Mouse (Mus musculus) G1E (cell line): ENCODE data around the gene Gm17334. TPM values are rescaled to one million over a fixed set of nuclear protein-coding genes. Genes with fewer than 3 reads are reported as not detected.

Source experiments
- ATAC-seq: 2 replicates; pipeline ENCODE4 v1.8.0; 2016; ENCODE audit warnings: mild to moderate bottlenecking; ENCODE audit not compliant: insufficient number of reproducible peaks, poor library complexity, low FRiP score, severe bottlenecking; ENCODE audit errors: extremely low read depth
- DNase-seq: peaks from one replicate; pipeline ENCODE4 v3.0.0; 2012; ENCODE audit warnings: low spot score
- H3K27me3 ChIP-seq: 2 replicates; pipeline ENCODE4 v1.6.1; 2012; ENCODE audit warnings: mild to moderate bottlenecking, low read length, inconsistent platforms; ENCODE audit not compliant: insufficient read depth
- H3K36me3 ChIP-seq: replicated peaks from 2 replicates; pipeline ENCODE3; 2012; ENCODE audit warnings: mild to moderate bottlenecking, inconsistent platforms
- H3K4me1 ChIP-seq: 2 replicates; pipeline ENCODE4 v1.6.1; 2012; ENCODE audit warnings: low read depth, low read length, inconsistent platforms, mixed read lengths; ENCODE audit not compliant: insufficient read depth
- H3K4me3 ChIP-seq: 2 replicates; pipeline ENCODE4 v1.5.1; 2012; ENCODE audit warnings: low read depth, mild to moderate bottlenecking, inconsistent platforms, low read length, moderate library complexity, mixed read lengths
- H3K9me3 ChIP-seq: replicated peaks from 2 replicates; pipeline ENCODE4 v1.6.1; 2012; ENCODE audit warnings: inconsistent platforms
- CTCF ChIP-seq: IDR thresholded peaks from 2 replicates; pipeline ENCODE4 v1.5.1; 2012; ENCODE audit warnings: low read depth, low read length, inconsistent platforms, mixed read lengths
- GATA1 ChIP-seq: IDR thresholded peaks from 2 replicates; pipeline ENCODE4 v1.6.1; 2012; ENCODE audit warnings: borderline replicate concordance, low read length, inconsistent platforms, mixed read lengths
- GATA2 ChIP-seq: IDR thresholded peaks from 2 replicates; pipeline ENCODE4 v1.6.1; 2012; ENCODE audit warnings: low read depth, low read length, inconsistent platforms, borderline replicate concordance
- POLR2AphosphoS5 ChIP-seq: IDR thresholded peaks from 2 replicates; pipeline ENCODE4 v1.6.1; 2012; ENCODE audit warnings: low read depth, low read length, inconsistent platforms; ENCODE audit not compliant: insufficient replicate concordance
- TAL1 ChIP-seq: conservative IDR thresholded peaks from 2 replicates; pipeline ENCODE4 v1.6.1; 2012; ENCODE audit warnings: low read depth, low read length, inconsistent platforms, mixed read lengths
- polyA plus RNA-seq: library from polyadenylated mRNA; stranded (reverse); fragments of >175 nt; gene quantifications from 2 replicates; pipeline ENCODE4 v1.2.3, GENCODE M21; 2012
- total RNA-seq, 2 experiments: library from RNA; stranded (forward) in 1 of 2; stranded (reverse) in 1 of 2; fragments of 200-1000 nt in 1 of 2; fragments of >200 nt in 1 of 2; fragmentation: Nextera tagmentation in 1 of 2; gene quantifications; 2 replicates each; pipeline ENCODE4 v1.2.3; 2014 to 2017

Gene Gm17334
- total RNA-seq (2014; fragmentation: Nextera tagmentation) = not detected in 2 replicates
- not detected in 2 replicates for total RNA-seq (2017)
- polyA plus RNA-seq = not detected in 2 replicates

- TF ChIP-seq GATA1 (no peak), GATA2 (no peak), CTCF (no peak), TAL1 (no peak), POLR2AphosphoS5 (no peak)
- DNase-seq = no peak
- peaks cover 63% of the 10 kb centered on the region for H3K27me3 ChIP-seq
- H3K9me3 ChIP-seq = no peaks in the 10 kb centered on the region
- peaks cover 25% of the 10 kb centered on the region for H3K4me1 ChIP-seq
- peaks cover 16% of the 10 kb centered on the region for H3K36me3 ChIP-seq
- H3K4me3 ChIP-seq = no peak within 1 kb of the TSS
- ATAC-seq = no peak
Observed at GRCm38 (mm10) chr11:53773087-53773486, at the start of gene Gm17334. TSS of gene Gm17334 (minus strand) at chr11:53773187.

DNA sequence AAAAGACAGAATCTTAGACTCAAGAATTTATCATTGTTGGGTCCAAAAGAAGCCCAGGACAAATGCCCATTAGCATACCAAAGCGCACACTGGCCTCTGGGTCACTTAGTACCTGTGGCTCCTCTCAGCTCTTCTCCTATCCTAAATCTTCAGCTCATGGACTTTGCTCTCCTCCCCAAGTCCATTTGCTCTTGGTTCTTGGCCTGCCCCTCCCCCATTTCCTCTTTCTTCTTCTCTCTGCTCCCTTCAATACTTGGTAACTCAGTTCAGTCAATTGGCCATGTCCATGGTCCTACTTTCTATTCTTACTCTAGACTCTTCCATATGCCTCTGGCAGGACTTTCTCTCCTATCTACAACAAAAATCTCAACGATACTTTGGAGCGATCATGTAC lies 49.0 kb upstream of the Gm17334 start:
- no peaks in the 10 kb centered on the region for H3K9me3 ChIP-seq
- no peak overlapping the region for H3K4me3 ChIP-seq
- H3K27me3 ChIP-seq = peaks cover 15% of the 10 kb centered on the region
- DNase-seq (no peak), ATAC-seq (no peak)
- TF ChIP-seq TAL1 (no peak), GATA2 (no peak), POLR2AphosphoS5 (no peak), CTCF (no peak)
- H3K36me3 ChIP-seq = no peaks in the 10 kb centered on the region
- peaks cover 10% of the 10 kb centered on the region for H3K4me1 ChIP-seq

- Histone ChIP-seq H3K4me1 (peaks cover 10% of the 10 kb centered on the region), H3K27me3 (peaks cover 16% of the 10 kb centered on the region), H3K9me3 (no peaks in the 10 kb centered on the region), H3K4me3 (no peak overlapping the region), H3K36me3 (no peaks in the 10 kb centered on the region)
- no peak for TF ChIP-seq TAL1
- no peak for TF ChIP-seq GATA2
- TF ChIP-seq POLR2AphosphoS5 = no peak
- no peak for TF ChIP-seq CTCF
- no peak for TF ChIP-seq GATA1
- DNase-seq = no peak
- ATAC-seq = no peak
Observed at GRCm38 (mm10) chr11:53821230-53821944, 48.4 kb upstream of the Gm17334 start.

DNA sequence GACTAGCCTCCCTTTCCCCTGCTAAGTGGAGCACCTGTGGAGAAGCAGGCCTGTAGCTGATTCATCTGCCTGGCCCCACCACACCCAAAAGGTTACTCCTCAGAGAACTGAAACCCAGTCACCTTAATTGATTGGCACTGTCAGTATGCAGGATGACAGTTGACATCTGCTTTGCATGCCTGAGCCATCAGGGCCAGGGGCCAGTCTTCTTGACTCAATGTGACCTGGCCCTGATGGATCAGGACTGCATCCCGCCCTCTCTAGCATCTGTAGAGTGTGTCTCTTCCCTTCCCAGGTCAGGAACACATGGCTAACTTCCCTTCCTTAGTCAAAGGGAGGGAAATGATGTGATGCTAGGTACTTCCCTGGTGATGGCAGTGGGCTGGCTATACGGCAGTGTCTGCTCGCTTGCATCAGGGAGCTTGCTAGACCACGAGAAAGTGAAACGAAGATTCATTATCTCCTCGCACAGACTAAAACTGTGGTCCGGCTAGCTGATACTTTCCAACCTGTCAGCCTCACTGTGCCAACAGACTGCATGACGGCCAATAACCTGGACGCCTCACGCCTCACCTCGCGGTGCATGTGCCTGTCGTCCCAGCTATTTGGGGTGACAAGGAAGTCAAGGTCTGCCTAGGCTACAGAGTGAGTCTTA lies 47.7 kb upstream of the Gm17334 start:
- TF ChIP-seq POLR2AphosphoS5 = no peak
- TF ChIP-seq GATA2 = no peak
- TF ChIP-seq TAL1 = no peak
- no peak for TF ChIP-seq CTCF
- TF ChIP-seq GATA1 = no peak
- Histone ChIP-seq H3K27me3 (peaks cover 13% of the 10 kb centered on the region), H3K4me1 (peaks cover 8% of the 10 kb centered on the region), H3K4me3 (no peak overlapping the region), H3K9me3 (no peaks in the 10 kb centered on the region), H3K36me3 (no peaks in the 10 kb centered on the region)
- DNase-seq (no peak), ATAC-seq (no peak)

GRCm38 (mm10) chr11:53819511-53819910 lies 46.5 kb upstream of the Gm17334 start:
- DNase-seq (no peak), ATAC-seq (no peak)
- Histone ChIP-seq H3K9me3 (no peaks in the 10 kb centered on the region), H3K4me1 (peaks cover 5% of the 10 kb centered on the region), H3K4me3 (no peak overlapping the region), H3K36me3 (no peaks in the 10 kb centered on the region), H3K27me3 (peaks cover 13% of the 10 kb centered on the region)
- TF ChIP-seq TAL1 (no peak), CTCF (no peak), POLR2AphosphoS5 (no peak), GATA2 (no peak), GATA1 (no peak)

GRCm38 (mm10) chr11:53818794-53819193 lies 45.8 kb upstream of the Gm17334 start:
- Histone ChIP-seq H3K4me1 (peaks cover 5% of the 10 kb centered on the region), H3K27me3 (peaks cover 13% of the 10 kb centered on the region), H3K4me3 (no peak overlapping the region), H3K36me3 (no peaks in the 10 kb centered on the region), H3K9me3 (no peaks in the 10 kb centered on the region)
- DNase-seq = no peak
- no peak for TF ChIP-seq TAL1
- TF ChIP-seq GATA2 = no peak
- TF ChIP-seq CTCF = no peak
- TF ChIP-seq GATA1 = no peak
- no peak for TF ChIP-seq POLR2AphosphoS5
- ATAC-seq = no peak
